25 mouse cellular contexts compared by ENCODE assay signal in genomic region chr5:45082601-45083000, GRCm38 (mm10).
"Had no signal": no experiment of that assay in that cellular context is flagged by ENCODE, and none has a peak within 500 bp of the region (broad histone marks: within the 10 kb centered on the region; RNA-seq: fewer than 3 reads in every experiment).

No protein-coding gene starts in this region.

- H3K9me3 ChIP-seq: heart, embryonic 13.5 days; heart, embryonic 15.5 days; hindbrain, embryonic 13.5 days; hindbrain, embryonic 15.5 days; intestine, embryonic 15.5 days; limb, embryonic 13.5 days; limb, embryonic 15.5 days; liver, embryonic 12.5 days had no signal

- H3K4me3 ChIP-seq: gastrocnemius, adult 2 months; heart, embryonic 13.5 days; heart, embryonic 15.5 days; hindbrain, embryonic 13.5 days; hindbrain, embryonic 15.5 days; intestine, embryonic 15.5 days; layer of hippocampus, adult 2 months; limb, embryonic 13.5 days; limb, embryonic 15.5 days; liver, embryonic 12.5 days had no signal

- H3K4me2 ChIP-seq: heart, embryonic 11.5 days; heart, embryonic 13.5 days; heart, embryonic 15.5 days; hindbrain, embryonic 13.5 days; hindbrain, embryonic 15.5 days; intestine, embryonic 15.5 days; limb, embryonic 13.5 days; limb, embryonic 15.5 days; liver, embryonic 12.5 days had no signal

- H3K27me3 ChIP-seq: heart, embryonic 13.5 days; heart, embryonic 15.5 days; hindbrain, embryonic 13.5 days; hindbrain, embryonic 15.5 days; intestine, embryonic 15.5 days; limb, embryonic 13.5 days; limb, embryonic 15.5 days; liver, embryonic 12.5 days had no signal

- H3K9ac ChIP-seq: heart, embryonic 13.5 days; heart, embryonic 15.5 days; hindbrain, embryonic 13.5 days; hindbrain, embryonic 15.5 days; intestine, embryonic 15.5 days; limb, embryonic 13.5 days; limb, embryonic 15.5 days; liver, embryonic 12.5 days; liver, embryonic 14.5 days had no signal

- H3K4me1 ChIP-seq: heart, embryonic 13.5 days; heart, embryonic 15.5 days; hindbrain, embryonic 13.5 days; hindbrain, embryonic 15.5 days; intestine, embryonic 15.5 days; limb, embryonic 13.5 days; limb, embryonic 15.5 days; liver, embryonic 12.5 days had no signal

- H3K27ac ChIP-seq: gastrocnemius, adult 2 months; heart, embryonic 13.5 days; heart, embryonic 15.5 days; hindbrain, embryonic 13.5 days; hindbrain, embryonic 15.5 days; intestine, embryonic 15.5 days; layer of hippocampus, adult 2 months; limb, embryonic 13.5 days; limb, embryonic 15.5 days; liver, embryonic 12.5 days; liver, embryonic 14.5 days had no signal

- H3K36me3 ChIP-seq: heart, embryonic 13.5 days; heart, embryonic 15.5 days; hindbrain, embryonic 13.5 days; hindbrain, embryonic 15.5 days; intestine, embryonic 15.5 days; limb, embryonic 13.5 days; limb, embryonic 15.5 days; liver, embryonic 12.5 days had no signal

- DNase-seq: gastrocnemius, adult 2 months; gastrocnemius, postnatal 10 days; gastrocnemius, postnatal 25 days; heart, adult 18-20 months; heart, postnatal 14 days; heart, postnatal 36 days; kidney, adult 18-20 months; kidney, adult 8-10 months; kidney, postnatal 10 days; kidney, postnatal 25 days; kidney, postnatal 4 days; left cerebral cortex, postnatal 4 days had no signal

- ATAC-seq: inflammation-experienced regulatory T-cells, adult 6 months; intestine, embryonic 15.5 days; intestine, postnatal 0 days; liver, embryonic 12.5 days had no signal
